Mouse (Mus musculus) E14TG2a.4 (cell line): Measurements from ENCODE around the gene Clk2.
A peak's percentile ranks its signal among the peaks of the same experiment; 100 is the strongest.

ENCODE experiments used
- H3K27me3 ChIP-seq: 2 replicates; pipeline ENCODE4 v1.6.1; 2014; ENCODE audit warnings: low read length, control low read depth; ENCODE audit not compliant: insufficient read depth
- H3K36me3 ChIP-seq: 2 replicates; pipeline ENCODE4 v1.6.1; 2014; ENCODE audit warnings: low read length, control low read depth; ENCODE audit not compliant: insufficient read depth
- H3K4me1 ChIP-seq: replicated peaks from 2 replicates; pipeline ENCODE4 v1.6.1; 2014; ENCODE audit warnings: low read depth, low read length, control low read depth
- H3K4me3 ChIP-seq: replicated peaks from 2 replicates; pipeline ENCODE4 v1.5.1; 2014; ENCODE audit warnings: mild to moderate bottlenecking, low read length
- H3K9me3 ChIP-seq: 2 replicates; pipeline ENCODE4 v1.6.1; 2014; ENCODE audit warnings: low read length, control low read depth
- CTCF ChIP-seq: conservative IDR thresholded peaks from 2 replicates; pipeline ENCODE4 v1.5.1; 2014; ENCODE audit warnings: low read length
- NANOG ChIP-seq: IDR thresholded peaks from 2 replicates; pipeline ENCODE4 v1.6.1; 2014; ENCODE audit warnings: borderline replicate concordance, low read length, mixed read lengths
- POU5F1 ChIP-seq: IDR thresholded peaks from 2 replicates; pipeline ENCODE4 v1.6.1; 2014; ENCODE audit warnings: low read length, borderline replicate concordance

Clk2 gene

GRCm38 (mm10) chr3:89218271-89218670 lies 53.7 kb downstream of the Clk2 start:
- H3K4me1 ChIP-seq: peaks cover 52% of the 10 kb centered on the region
- no peak overlapping the region for H3K4me3 ChIP-seq
- H3K36me3 ChIP-seq: peaks cover 41% of the 10 kb centered on the region
- TF ChIP-seq NANOG: no peak
- no peak for TF ChIP-seq POU5F1
- no peak for TF ChIP-seq CTCF
- H3K27me3 ChIP-seq: peaks cover 10% of the 10 kb centered on the region; the same call in 1 of the 2 replicates
- no peaks in the 10 kb centered on the region for H3K9me3 ChIP-seq

GRCm38 (mm10) chr3:89219546-89219945 lies 55.0 kb downstream of the Clk2 start:
- peaks cover 49% of the 10 kb centered on the region for H3K36me3 ChIP-seq
- peaks cover 62% of the 10 kb centered on the region for H3K4me1 ChIP-seq
- peaks cover 10% of the 10 kb centered on the region; the same call in 1 of the 2 replicates for H3K27me3 ChIP-seq
- H3K4me3 ChIP-seq: no peak overlapping the region
- H3K9me3 ChIP-seq: no peaks in the 10 kb centered on the region
- TF ChIP-seq CTCF (no peak), POU5F1 (no peak), NANOG (no peak)

GRCm38 (mm10) chr3:89221167-89221566 lies 56.6 kb downstream of the Clk2 start:
- TF ChIP-seq CTCF (no peak), POU5F1 (no peak), NANOG (no peak)
- H3K9me3 ChIP-seq: no peaks in the 10 kb centered on the region
- H3K4me3 ChIP-seq: no peak overlapping the region
- peaks cover 10% of the 10 kb centered on the region; the same call in 1 of the 2 replicates for H3K27me3 ChIP-seq
- peaks cover 49% of the 10 kb centered on the region for H3K36me3 ChIP-seq
- H3K4me1 ChIP-seq: peaks cover 61% of the 10 kb centered on the region

GRCm38 (mm10) chr3:89224796-89225195 lies 60.2 kb downstream of the Clk2 start:
- TF ChIP-seq POU5F1 (no peak), CTCF (no peak), NANOG (no peak)
- no peaks in the 10 kb centered on the region for H3K9me3 ChIP-seq
- H3K36me3 ChIP-seq: peaks cover 29% of the 10 kb centered on the region
- peaks cover 75% of the 10 kb centered on the region for H3K4me1 ChIP-seq
- H3K4me3 ChIP-seq: peak overlapping the region; percentile 80
- H3K27me3 ChIP-seq: no peaks in the 10 kb centered on the region

GRCm38 (mm10) chr3:89225321-89225815 lies 60.8 kb downstream of the Clk2 start:
- Histone ChIP-seq H3K4me3 (peak overlapping the region; percentile 80), H3K27me3 (peaks cover 4% of the 10 kb centered on the region; the same call in 1 of the 2 replicates), H3K4me1 (peaks cover 78% of the 10 kb centered on the region), H3K9me3 (no peaks in the 10 kb centered on the region), H3K36me3 (peaks cover 24% of the 10 kb centered on the region)
- TF ChIP-seq NANOG (no peak), POU5F1 (no peak), CTCF (no peak)

- Histone ChIP-seq H3K4me1 (peaks cover 78% of the 10 kb centered on the region), H3K36me3 (peaks cover 22% of the 10 kb centered on the region), H3K4me3 (peak overlapping the region; percentile 80), H3K27me3 (peaks cover 10% of the 10 kb centered on the region), H3K9me3 (no peaks in the 10 kb centered on the region)
- no peak for TF ChIP-seq CTCF
- no peak for TF ChIP-seq NANOG
- TF ChIP-seq POU5F1: peak; percentile 74; the same call in 1 of the 2 replicates
Observed at GRCm38 (mm10) chr3:89225918-89226317, 61.3 kb downstream of the Clk2 start.

- TF ChIP-seq NANOG: no peak
- TF ChIP-seq CTCF: no peak
- Histone ChIP-seq H3K4me1 (peaks cover 73% of the 10 kb centered on the region), H3K27me3 (peaks cover 12% of the 10 kb centered on the region), H3K36me3 (peaks cover 18% of the 10 kb centered on the region), H3K9me3 (no peaks in the 10 kb centered on the region), H3K4me3 (peak overlapping the region; percentile 80)
Observed at GRCm38 (mm10) chr3:89226361-89226760, 61.8 kb downstream of the Clk2 start.
